25 mouse cellular contexts compared by ENCODE assay signal in the genomic region with DNA sequence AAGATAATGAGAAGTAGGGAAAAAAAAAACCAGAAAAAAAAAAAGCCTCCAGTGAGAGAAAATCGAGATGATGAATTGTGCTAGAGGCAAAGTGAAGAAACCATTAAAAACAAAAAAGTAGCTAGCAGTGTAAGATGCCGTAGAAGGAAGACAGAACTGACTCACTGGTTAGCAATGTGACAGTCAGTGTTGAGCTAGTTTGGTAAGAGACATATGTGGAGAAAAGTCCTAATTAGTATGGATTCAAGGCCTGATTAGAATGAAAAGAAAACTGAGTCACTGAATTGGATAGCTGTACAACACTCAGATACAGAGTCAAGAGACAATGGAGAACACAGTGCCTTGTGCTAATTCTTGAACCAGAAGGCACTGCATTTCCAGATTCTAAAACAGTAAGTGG. TPM values are rescaled to one million over a fixed set of nuclear protein-coding genes. Genes with fewer than 3 reads are reported as not detected.
DNase-seq lines count a peak whose midpoint lies in the region; ATAC-seq and TF ChIP-seq lines count a peak whose summit lies in the region.
"Had no signal": no experiment of that assay in that cellular context is flagged by ENCODE, and none has a peak within 500 bp of the region (broad histone marks: within the 10 kb centered on the region; RNA-seq: fewer than 3 reads in every experiment).

No protein-coding gene starts in this region.

- WGBS in stomach, postnatal 0 days: 31% methylated on average over 2 of the region's 2 CpGs
- 78% methylated on average over 2 of the region's 2 CpGs for WGBS in forebrain, embryonic 11.5 days

- no peak for TF ChIP-seq CTCF in layer of hippocampus, adult 2 months (conservative IDR thresholded peaks at IDR 0.05)
- no peak for TF ChIP-seq CTCF in MEL (IDR thresholded peaks at IDR 0.05 in 2 of 3, conservative IDR thresholded peaks at IDR 0.05 in 1 of 3; ENCODE audit: control insufficient read depth in 1 of 3, insufficient read depth in 1 of 3, low read depth in 2 of 3, low read length in 3 of 3, poor library complexity in 1 of 3, severe bottlenecking in 1 of 3)
- TF ChIP-seq CTCF in stomach, postnatal 0 days (IDR thresholded peaks at IDR 0.05; ENCODE audit: low read depth): no peak

- intact Hi-C loops in left cerebral cortex, postnatal 25 days (cut with DNase I): no loop called here

- no peak for TF ChIP-seq POLR2A in MEL (IDR thresholded peaks at IDR 0.05; ENCODE audit: control insufficient read depth in 1 of 2, insufficient read depth in 1 of 2, low read depth in 1 of 2, low read length in 2 of 2, poor library complexity in 1 of 2)

- no peaks in the 10 kb centered on the region for H3K79me2 ChIP-seq in MEL (ENCODE audit: control insufficient read depth, insufficient read depth, low read length, poor library complexity)

- no peak overlapping the region for H3K9ac ChIP-seq in MEL (ENCODE audit: control insufficient read depth, low read depth, low read length, poor library complexity, severe bottlenecking)
- no peak overlapping the region for H3K9ac ChIP-seq in stomach, postnatal 0 days (ENCODE audit: low read length)
- H3K9ac ChIP-seq in forebrain, embryonic 11.5 days (ENCODE audit: low read length): no peak overlapping the region
- H3K9ac ChIP-seq: embryonic facial prominence, embryonic 12.5 days; forebrain, embryonic 13.5 days; forebrain, postnatal 0 days; heart, embryonic 13.5 days; hindbrain, embryonic 12.5 days had no signal

- H3K36me3 ChIP-seq in MEL (ENCODE audit: control insufficient read depth in 1 of 2, insufficient read depth in 2 of 2, low read length in 2 of 2): no peaks in the 10 kb centered on the region
- no peaks in the 10 kb centered on the region for H3K36me3 ChIP-seq in stomach, postnatal 0 days (ENCODE audit: control insufficient read depth, insufficient read depth, low read length)
- H3K36me3 ChIP-seq in forebrain, embryonic 11.5 days (ENCODE audit: control insufficient read depth, insufficient read depth, low read length): no peaks in the 10 kb centered on the region
- H3K36me3 ChIP-seq: embryonic facial prominence, embryonic 12.5 days; heart, embryonic 13.5 days; hindbrain, embryonic 12.5 days had no signal

- peaks cover 0 to 7% of the 10 kb centered on the region in 2 experiments; a peak in 1 of 4 replicates for H3K4me1 ChIP-seq in MEL (ENCODE audit: control insufficient read depth in 1 of 2, insufficient read depth in 2 of 2, low read length in 2 of 2)
- H3K4me1 ChIP-seq in stomach, postnatal 0 days (replicated peaks; ENCODE audit: control insufficient read depth, insufficient read depth): peaks cover 5% of the 10 kb centered on the region
- H3K4me1 ChIP-seq in forebrain, embryonic 11.5 days (replicated peaks; ENCODE audit: control insufficient read depth, insufficient read depth, low read length): no peaks in the 10 kb centered on the region
- H3K4me1 ChIP-seq: embryonic facial prominence, embryonic 12.5 days; forebrain, embryonic 13.5 days had no signal

- H3K27ac ChIP-seq in layer of hippocampus, adult 2 months: peak overlapping the region; percentile 40; the same call in 1 of the 2 replicates
- H3K27ac ChIP-seq in MEL (ENCODE audit: control insufficient read depth, low read depth, low read length): no peak overlapping the region
- H3K27ac ChIP-seq in stomach, postnatal 0 days (replicated peaks): no peak overlapping the region
- H3K27ac ChIP-seq in forebrain, embryonic 11.5 days (ENCODE audit: low read depth, low read length): no peak overlapping the region
- H3K27ac ChIP-seq: embryonic facial prominence, embryonic 12.5 days; forebrain, embryonic 13.5 days; heart, embryonic 13.5 days; hindbrain, embryonic 12.5 days had no signal

- no peaks in the 10 kb centered on the region for H3K9me3 ChIP-seq in MEL (replicated peaks; ENCODE audit: insufficient read depth, low read length)
- H3K9me3 ChIP-seq in stomach, postnatal 0 days (ENCODE audit: control insufficient read depth, low read length): no peaks in the 10 kb centered on the region
- H3K9me3 ChIP-seq in forebrain, embryonic 11.5 days (ENCODE audit: control insufficient read depth, low read length): no peaks in the 10 kb centered on the region
- H3K9me3 ChIP-seq: embryonic facial prominence, embryonic 12.5 days; forebrain, embryonic 13.5 days; heart, embryonic 13.5 days; hindbrain, embryonic 12.5 days had no signal

- ATAC-seq in stomach, postnatal 0 days (ENCODE audit: low FRiP score, low TSS enrichment): peak; percentile 21; the same call in 1 of the 2 replicates
- no peak for ATAC-seq in forebrain, embryonic 11.5 days (replicated peaks; ENCODE audit: low FRiP score)
- ATAC-seq: activated CD4-positive, CD25-positive, alpha-beta regulatory T cell, adult 4 months; forebrain, embryonic 13.5 days; forebrain, postnatal 0 days; hindbrain, embryonic 16.5 days; inflammation-experienced regulatory T-cells, adult 6 months; intestine, postnatal 0 days had no signal

- H3K4me2 ChIP-seq in stomach, postnatal 0 days (replicated peaks; ENCODE audit: low read depth): no peak overlapping the region
- no peak overlapping the region for H3K4me2 ChIP-seq in forebrain, embryonic 11.5 days (ENCODE audit: low read depth, low read length, severe bottlenecking)
- H3K4me2 ChIP-seq: embryonic facial prominence, embryonic 12.5 days; forebrain, embryonic 13.5 days; hindbrain, embryonic 12.5 days had no signal

- no peak for TF ChIP-seq RAD21 in MEL (IDR thresholded peaks at IDR 0.05; ENCODE audit: low read depth, low read length)

- H3K4me3 ChIP-seq in layer of hippocampus, adult 2 months: no peak overlapping the region
- no peak overlapping the region for H3K4me3 ChIP-seq in MEL (ENCODE audit: control insufficient read depth in 1 of 2, insufficient read depth in 1 of 2, low read depth in 2 of 2, low read length in 2 of 2)
- H3K4me3 ChIP-seq in stomach, postnatal 0 days (ENCODE audit: low read depth, low read length): no peak overlapping the region
- H3K4me3 ChIP-seq in forebrain, embryonic 11.5 days (ENCODE audit: low read depth, low read length): no peak overlapping the region
- H3K4me3 ChIP-seq: embryonic facial prominence, embryonic 12.5 days; forebrain, embryonic 13.5 days; heart, embryonic 13.5 days; hindbrain, embryonic 12.5 days had no signal

- no peaks in the 10 kb centered on the region for H3K27me3 ChIP-seq in MEL (ENCODE audit: control insufficient read depth in 1 of 2, insufficient read depth in 2 of 2, low read length in 2 of 2)
- no peaks in the 10 kb centered on the region for H3K27me3 ChIP-seq in stomach, postnatal 0 days (ENCODE audit: control insufficient read depth, insufficient read depth, low read length)
- H3K27me3 ChIP-seq in forebrain, embryonic 11.5 days (ENCODE audit: control insufficient read depth, insufficient read depth, low read length): no peaks in the 10 kb centered on the region
- H3K27me3 ChIP-seq: CH12.LX; embryonic facial prominence, embryonic 12.5 days; forebrain, embryonic 13.5 days; heart, embryonic 13.5 days; hindbrain, embryonic 12.5 days had no signal

- no peak for DNase-seq in layer of hippocampus, adult 2 months (ENCODE audit: low spot score in 2 of 2)
- DNase-seq in layer of hippocampus, adult 11-12 months (ENCODE audit: low spot score): no peak
- no peak for DNase-seq in MEL (ENCODE audit: low read depth, low spot score)
- peak; percentile 39 for DNase-seq in brain, adult 2 months (ENCODE audit: low read depth, low spot score)
- no peak for DNase-seq in stomach, postnatal 0 days (ENCODE audit: low spot score)
- no peak for DNase-seq in forebrain, embryonic 11.5 days (ENCODE audit: low spot score)
- no peak for DNase-seq in left cerebral cortex, postnatal 25 days (ENCODE audit: low spot score in 2 of 2)
- DNase-seq in urinary bladder, adult 18-20 months (ENCODE audit: low spot score in 2 of 2): no peak
- DNase-seq: adrenal gland, postnatal 25 days; cerebellum, adult 11 months; cerebellum, adult 8-10 months; cerebellum, postnatal 14 days; forebrain, postnatal 0 days; gastrocnemius, postnatal 36 days; heart, adult 11 months; heart, postnatal 4 days had no signal

- no peak for TF ChIP-seq EP300 in MEL (IDR thresholded peaks at IDR 0.05; ENCODE audit: low read depth in 1 of 2, low read length in 2 of 2)
- no peak for TF ChIP-seq EP300 in stomach, postnatal 0 days (optimal IDR thresholded peaks at IDR 0.05)

TF ChIP-seq in MEL, 35 proteins besides CTCF, POLR2A, EP300 and RAD21:
- TF ChIP-seq ZNF384 (IDR thresholded peaks at IDR 0.05; ENCODE audit: low read depth, low read length) (peak; percentile 83), HCFC1 (IDR thresholded peaks at IDR 0.05; ENCODE audit: low read depth, low read length) (no peak), ELF1 (IDR thresholded peaks at IDR 0.05; ENCODE audit: low read depth, low read length) (no peak)

RNA-seq across cellular contexts. Expression of a gene that starts 7.9 kb away (rescaled TPM):
- total RNA-seq in layer of hippocampus, adult 2 months (2021): 10 to 100 TPM; 29.0 to 30.9 TPM
- 1.1 and 2.2 TPM in 2 replicates for total RNA-seq in MEL (2012; rRNA removed)
- polyA plus RNA-seq in MEL (2012; ENCODE audit: insufficient read depth in 1 of 2, insufficient read length in 2 of 2, low read depth in 1 of 2, low replicate concordance in 2 of 2, missing spikeins in 1 of 2): 1 to 10 TPM in 1 of 2 experiments, not detected in 1; 3.0 TPM
- 6.8 TPM in 2 replicates for polyA plus RNA-seq in stomach, postnatal 0 days (2015; fragmentation: Nextera tagmentation; extraction: Ambion mirVana)
- 13.2 and 15.5 TPM in 2 replicates for polyA plus RNA-seq in forebrain, embryonic 11.5 days (2014; fragmentation: Nextera tagmentation; extraction: Ambion mirVana)
- total RNA-seq in left cerebral cortex, postnatal 25 days (2021): 10 to 100 TPM; 17.4 to 19.5 TPM
